Mouse (Mus musculus): Measurements from ENCODE around the gene Tulp4. TPM values are rescaled to one million over a fixed set of nuclear protein-coding genes. Genes with fewer than 3 reads are reported as not detected.
"Not testable (repeated sequence)": the region's sequence is repeated elsewhere in the genome, so short reads cannot be mapped to it uniquely, and the experiment has no call there.

Gene Tulp4
- polyA plus RNA-seq, 2 experiments, result 55.0 to 96.8 TPM

- not testable (repeated sequence) for H3K27ac ChIP-seq (replicated peaks; ENCODE audit: low read depth, low read length); H3K9ac ChIP-seq (ENCODE audit: low read depth, low read length, severe bottlenecking); H3K4me1 ChIP-seq (ENCODE audit: control insufficient read depth, insufficient read depth, low read length); H3K36me3 ChIP-seq (ENCODE audit: control insufficient read depth, insufficient read depth, low read length); H3K4me3 ChIP-seq (replicated peaks; ENCODE audit: low read length); H3K27me3 ChIP-seq (ENCODE audit: control insufficient read depth, insufficient read depth, low read length); ATAC-seq (ENCODE audit: low FRiP score, low read depth); H3K9me3 ChIP-seq (ENCODE audit: control insufficient read depth, low read length); DNase-seq (ENCODE audit: low spot score)
- H3K4me2 ChIP-seq (replicated peaks; ENCODE audit: low read depth, low read length, severe bottlenecking), result peak overlapping the region; percentile 34; the same call in 1 of the 2 replicates
- WGBS, result 0% methylated on average over 2 of the region's 20 CpGs
Observed at GRCm38 (mm10) chr17:6257070-6257456, 150.8 kb downstream of the Tulp4 start.

- 1% methylated on average over 18 of the region's 84 CpGs for WGBS
- H3K4me2 ChIP-seq (replicated peaks; ENCODE audit: low read depth, low read length, severe bottlenecking), result peak overlapping the region; percentile 49
- peak overlapping the region; percentile 47 for H3K4me3 ChIP-seq (replicated peaks; ENCODE audit: low read length)
- H3K27ac ChIP-seq (replicated peaks; ENCODE audit: low read depth, low read length); DNase-seq (ENCODE audit: low spot score); H3K4me1 ChIP-seq (ENCODE audit: control insufficient read depth, insufficient read depth, low read length); H3K36me3 ChIP-seq (ENCODE audit: control insufficient read depth, insufficient read depth, low read length); H3K9me3 ChIP-seq (ENCODE audit: control insufficient read depth, low read length); H3K27me3 ChIP-seq (ENCODE audit: control insufficient read depth, insufficient read depth, low read length): not testable (repeated sequence)
- peak; percentile 90 for ATAC-seq (ENCODE audit: low FRiP score, low read depth)
- H3K9ac ChIP-seq (ENCODE audit: low read depth, low read length, severe bottlenecking), result peak overlapping the region; percentile 57
Observed at GRCm38 (mm10) chr17:6269876-6270831, 163.9 kb downstream of the Tulp4 start.

- not testable (repeated sequence) for H3K4me1 ChIP-seq (ENCODE audit: control insufficient read depth, insufficient read depth, low read length); H3K9me3 ChIP-seq (ENCODE audit: control insufficient read depth, low read length); H3K36me3 ChIP-seq (ENCODE audit: control insufficient read depth, insufficient read depth, low read length); H3K27ac ChIP-seq (replicated peaks; ENCODE audit: low read depth, low read length); H3K27me3 ChIP-seq (ENCODE audit: control insufficient read depth, insufficient read depth, low read length); ATAC-seq (ENCODE audit: low FRiP score, low read depth)
- WGBS, result 0% methylated on average over 16 of the region's 25 CpGs
- Histone ChIP-seq H3K9ac (ENCODE audit: low read depth, low read length, severe bottlenecking) (peak overlapping the region; percentile 57), H3K4me3 (replicated peaks; ENCODE audit: low read length) (peak overlapping the region; percentile 47), H3K4me2 (replicated peaks; ENCODE audit: low read depth, low read length, severe bottlenecking) (peak overlapping the region; percentile 49)
- DNase-seq (ENCODE audit: low spot score), result peak; percentile 14
Observed at GRCm38 (mm10) chr17:6270840-6271239, 164.6 kb downstream of the Tulp4 start.

GRCm38 (mm10) chr17:6271970-6272369 is 165.7 kb downstream of the Tulp4 start:
- not testable (repeated sequence) for H3K27ac ChIP-seq (replicated peaks; ENCODE audit: low read depth, low read length); H3K9me3 ChIP-seq (ENCODE audit: control insufficient read depth, low read length); H3K4me2 ChIP-seq (replicated peaks; ENCODE audit: low read depth, low read length, severe bottlenecking); H3K27me3 ChIP-seq (ENCODE audit: control insufficient read depth, insufficient read depth, low read length); H3K4me1 ChIP-seq (ENCODE audit: control insufficient read depth, insufficient read depth, low read length); ATAC-seq (ENCODE audit: low FRiP score, low read depth); DNase-seq (ENCODE audit: low spot score); H3K4me3 ChIP-seq (replicated peaks; ENCODE audit: low read length); H3K36me3 ChIP-seq (ENCODE audit: control insufficient read depth, insufficient read depth, low read length); H3K9ac ChIP-seq (ENCODE audit: low read depth, low read length, severe bottlenecking)
- 94% methylated on average over 5 of the region's 6 CpGs for WGBS

- H3K4me1 ChIP-seq (ENCODE audit: control insufficient read depth, insufficient read depth, low read length); H3K9ac ChIP-seq (ENCODE audit: low read depth, low read length, severe bottlenecking); H3K4me3 ChIP-seq (replicated peaks; ENCODE audit: low read length); H3K27me3 ChIP-seq (ENCODE audit: control insufficient read depth, insufficient read depth, low read length); H3K9me3 ChIP-seq (ENCODE audit: control insufficient read depth, low read length); DNase-seq (ENCODE audit: low spot score); H3K4me2 ChIP-seq (replicated peaks; ENCODE audit: low read depth, low read length, severe bottlenecking); H3K36me3 ChIP-seq (ENCODE audit: control insufficient read depth, insufficient read depth, low read length); H3K27ac ChIP-seq (replicated peaks; ENCODE audit: low read depth, low read length); ATAC-seq (ENCODE audit: low FRiP score, low read depth): not testable (repeated sequence)
- WGBS, result 93% methylated on average over 4 of the region's 6 CpGs
Observed at GRCm38 (mm10) chr17:6274693-6275092, 168.5 kb downstream of the Tulp4 start.

- H3K27me3 ChIP-seq (ENCODE audit: control insufficient read depth, insufficient read depth, low read length); H3K4me2 ChIP-seq (replicated peaks; ENCODE audit: low read depth, low read length, severe bottlenecking); H3K9me3 ChIP-seq (ENCODE audit: control insufficient read depth, low read length); H3K4me3 ChIP-seq (replicated peaks; ENCODE audit: low read length); H3K4me1 ChIP-seq (ENCODE audit: control insufficient read depth, insufficient read depth, low read length); H3K27ac ChIP-seq (replicated peaks; ENCODE audit: low read depth, low read length); H3K9ac ChIP-seq (ENCODE audit: low read depth, low read length, severe bottlenecking); ATAC-seq (ENCODE audit: low FRiP score, low read depth); H3K36me3 ChIP-seq (ENCODE audit: control insufficient read depth, insufficient read depth, low read length): not testable (repeated sequence)
- peak; percentile 3 for DNase-seq (ENCODE audit: low spot score)
- WGBS, result 53% methylated on average over 8 of the region's 8 CpGs
Observed at GRCm38 (mm10) chr17:6279205-6279604, 173.0 kb downstream of the Tulp4 start.

- H3K4me1 ChIP-seq (ENCODE audit: control insufficient read depth, insufficient read depth, low read length); H3K27ac ChIP-seq (replicated peaks; ENCODE audit: low read depth, low read length); ATAC-seq (ENCODE audit: low FRiP score, low read depth); H3K4me2 ChIP-seq (replicated peaks; ENCODE audit: low read depth, low read length, severe bottlenecking); H3K9ac ChIP-seq (ENCODE audit: low read depth, low read length, severe bottlenecking); H3K27me3 ChIP-seq (ENCODE audit: control insufficient read depth, insufficient read depth, low read length); DNase-seq (ENCODE audit: low spot score); H3K4me3 ChIP-seq (replicated peaks; ENCODE audit: low read length); H3K9me3 ChIP-seq (ENCODE audit: control insufficient read depth, low read length); H3K36me3 ChIP-seq (ENCODE audit: control insufficient read depth, insufficient read depth, low read length): not testable (repeated sequence)
- WGBS, result 88% methylated on average over 6 of the region's 10 CpGs
Observed at GRCm38 (mm10) chr17:6279772-6280171, 173.5 kb downstream of the Tulp4 start.

GRCm38 (mm10) chr17:6280513-6280912 is 174.3 kb downstream of the Tulp4 start:
- not testable (repeated sequence) for DNase-seq (ENCODE audit: low spot score); H3K36me3 ChIP-seq (ENCODE audit: control insufficient read depth, insufficient read depth, low read length); H3K4me2 ChIP-seq (replicated peaks; ENCODE audit: low read depth, low read length, severe bottlenecking); H3K27me3 ChIP-seq (ENCODE audit: control insufficient read depth, insufficient read depth, low read length); H3K9me3 ChIP-seq (ENCODE audit: control insufficient read depth, low read length); H3K4me1 ChIP-seq (ENCODE audit: control insufficient read depth, insufficient read depth, low read length); H3K9ac ChIP-seq (ENCODE audit: low read depth, low read length, severe bottlenecking); ATAC-seq (ENCODE audit: low FRiP score, low read depth); H3K4me3 ChIP-seq (replicated peaks; ENCODE audit: low read length); H3K27ac ChIP-seq (replicated peaks; ENCODE audit: low read depth, low read length)
- WGBS, result 90% methylated on average over 18 of the region's 19 CpGs

Measured in limb, embryonic 14.5 days (tissue).